Mouse (Mus musculus): ENCODE data around the gene Cyp26b1.

The Cyp26b1 gene

DNA sequence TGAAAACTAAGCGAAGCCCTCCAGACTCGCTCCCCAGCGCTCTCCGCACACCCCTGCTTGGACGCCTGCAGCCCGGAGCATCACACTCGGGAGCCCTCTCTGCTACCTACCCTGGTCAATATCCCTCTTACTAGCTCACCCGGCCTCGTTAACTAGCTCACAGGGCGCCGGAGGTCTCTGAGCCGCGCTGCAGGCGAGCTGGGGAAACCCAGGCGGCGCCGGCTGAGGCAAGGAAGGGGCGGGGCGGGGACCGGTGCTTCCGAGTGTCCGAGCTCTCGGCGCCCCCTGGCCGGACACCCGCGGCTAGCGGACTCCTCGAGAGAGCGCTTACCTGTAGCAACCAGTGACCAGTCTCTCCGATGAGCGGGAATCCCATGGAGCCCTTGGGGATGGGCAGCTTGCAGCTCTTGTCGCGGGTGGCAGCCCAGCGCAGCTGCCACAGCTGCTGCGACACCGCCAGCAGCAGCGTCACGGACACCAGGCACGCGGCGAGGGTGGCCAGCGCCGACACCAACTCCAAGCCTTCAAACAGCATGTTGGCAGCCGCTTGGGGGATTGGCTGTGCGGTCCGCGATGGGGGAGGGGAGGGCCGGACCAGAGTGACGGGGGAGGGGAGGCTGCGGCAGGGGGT, 6.1 kb downstream of the Cyp26b1 start:
- DNase-seq (ENCODE audit: low read depth, low spot score) = no peak

DNA sequence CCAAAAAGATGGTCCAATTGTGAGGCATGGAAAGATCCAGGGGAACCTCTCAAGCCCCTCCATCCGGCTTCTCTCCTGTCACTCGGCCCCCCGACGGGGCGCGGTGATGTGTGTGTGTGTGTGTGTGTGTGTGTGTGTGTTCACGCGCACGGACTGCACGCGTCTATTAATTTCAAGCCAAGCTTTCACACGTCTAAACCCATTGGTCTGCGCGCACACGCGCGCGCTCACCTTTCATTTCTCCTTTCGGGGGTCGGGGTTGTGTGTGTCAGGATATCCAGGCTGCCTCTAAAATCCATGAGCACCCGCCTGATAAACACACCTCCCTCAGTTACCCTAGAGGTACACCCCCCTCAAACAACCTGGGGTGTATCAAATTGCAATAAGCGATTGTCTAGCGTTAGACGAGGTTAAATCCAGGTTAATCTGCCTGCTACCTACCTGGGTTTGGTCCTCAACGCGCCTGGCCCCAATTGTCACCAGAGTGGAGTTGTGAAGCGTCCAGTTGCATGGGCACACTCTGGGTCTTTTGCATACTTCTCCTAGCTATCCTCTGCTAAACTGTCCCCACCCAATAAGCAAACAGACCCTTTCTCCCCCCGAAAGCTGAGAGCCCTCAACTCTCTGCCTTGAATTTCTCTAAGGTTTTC, 7.0 kb downstream of the Cyp26b1 start:
- no peak for DNase-seq (ENCODE audit: low read depth, low spot score)

DNA sequence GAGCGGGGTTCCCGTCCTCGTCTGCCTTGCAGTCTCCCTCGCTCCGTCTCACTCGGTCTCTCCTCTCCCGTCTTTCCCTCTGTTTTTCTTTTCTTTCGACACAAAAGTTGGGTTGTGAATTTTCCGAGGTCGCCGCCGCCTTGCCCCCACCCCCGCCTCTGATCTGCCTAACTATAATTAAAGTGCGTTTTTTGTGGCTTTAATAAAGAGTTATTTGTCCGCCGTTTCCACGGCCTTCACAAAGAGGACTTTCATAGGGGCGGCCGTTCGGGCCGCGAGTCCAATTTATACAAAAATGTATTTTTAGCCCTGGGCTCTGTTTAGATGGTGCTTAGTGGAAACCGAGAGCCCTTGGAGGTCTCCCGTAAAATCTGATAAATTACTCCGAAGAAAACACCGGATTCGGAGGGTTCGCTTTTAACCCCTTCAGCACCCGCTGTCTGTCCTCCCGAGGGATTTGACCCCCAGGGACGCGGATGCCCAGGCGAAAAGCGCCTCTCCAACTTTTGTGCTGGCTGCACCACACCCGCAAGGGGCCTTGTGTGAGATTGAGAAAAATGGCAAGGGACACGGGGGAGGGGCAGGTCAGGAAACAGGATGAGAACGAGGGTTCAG, 7.9 kb downstream of the Cyp26b1 start:
- DNase-seq (ENCODE audit: low read depth, low spot score) = no peak

DNA sequence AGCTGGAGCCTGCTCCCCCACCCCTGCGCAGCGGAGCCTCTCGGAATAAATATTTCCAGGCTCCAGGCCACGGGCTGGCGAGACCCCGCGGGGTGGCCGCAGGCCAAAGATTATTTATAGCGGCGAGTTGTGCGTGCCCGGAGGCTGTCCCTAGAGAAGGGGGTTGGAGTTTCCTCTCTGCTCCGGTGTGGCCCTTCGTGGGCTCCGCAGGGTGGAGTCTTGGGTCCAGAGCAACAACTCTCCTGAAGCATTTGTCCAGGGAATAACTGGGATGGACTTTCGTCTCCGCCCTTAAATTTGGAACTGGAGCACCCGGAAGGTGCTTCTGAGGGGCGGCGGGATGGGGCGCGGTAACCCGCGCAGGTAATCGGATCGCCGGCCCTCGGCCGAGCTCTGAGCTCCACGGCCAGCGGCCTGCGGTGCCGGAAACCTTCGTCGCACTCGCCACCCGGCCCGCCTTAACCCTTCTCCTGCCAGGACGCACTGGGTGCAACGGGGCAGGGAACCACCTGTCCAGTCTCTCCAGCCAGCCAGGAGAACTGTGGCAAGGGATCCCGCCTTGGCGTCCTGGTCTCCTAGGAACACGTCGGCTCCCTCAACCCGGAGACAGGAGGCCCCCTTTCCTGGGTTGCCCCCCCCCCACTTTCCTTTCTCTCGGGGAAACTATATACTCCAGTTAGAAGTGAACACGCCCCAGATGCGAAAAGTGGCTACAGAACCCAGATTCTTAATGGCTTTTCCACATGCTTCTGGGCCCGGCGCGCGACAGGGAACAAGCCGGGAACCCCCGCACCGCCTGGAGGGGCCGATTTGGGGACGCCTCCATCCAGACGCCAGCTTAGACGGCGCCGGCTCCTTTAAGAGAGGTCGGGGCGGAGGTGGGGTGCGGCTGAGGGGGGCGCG, 8.7 kb downstream of the Cyp26b1 start:
- DNase-seq (ENCODE audit: low read depth, low spot score) = no peak

DNA sequence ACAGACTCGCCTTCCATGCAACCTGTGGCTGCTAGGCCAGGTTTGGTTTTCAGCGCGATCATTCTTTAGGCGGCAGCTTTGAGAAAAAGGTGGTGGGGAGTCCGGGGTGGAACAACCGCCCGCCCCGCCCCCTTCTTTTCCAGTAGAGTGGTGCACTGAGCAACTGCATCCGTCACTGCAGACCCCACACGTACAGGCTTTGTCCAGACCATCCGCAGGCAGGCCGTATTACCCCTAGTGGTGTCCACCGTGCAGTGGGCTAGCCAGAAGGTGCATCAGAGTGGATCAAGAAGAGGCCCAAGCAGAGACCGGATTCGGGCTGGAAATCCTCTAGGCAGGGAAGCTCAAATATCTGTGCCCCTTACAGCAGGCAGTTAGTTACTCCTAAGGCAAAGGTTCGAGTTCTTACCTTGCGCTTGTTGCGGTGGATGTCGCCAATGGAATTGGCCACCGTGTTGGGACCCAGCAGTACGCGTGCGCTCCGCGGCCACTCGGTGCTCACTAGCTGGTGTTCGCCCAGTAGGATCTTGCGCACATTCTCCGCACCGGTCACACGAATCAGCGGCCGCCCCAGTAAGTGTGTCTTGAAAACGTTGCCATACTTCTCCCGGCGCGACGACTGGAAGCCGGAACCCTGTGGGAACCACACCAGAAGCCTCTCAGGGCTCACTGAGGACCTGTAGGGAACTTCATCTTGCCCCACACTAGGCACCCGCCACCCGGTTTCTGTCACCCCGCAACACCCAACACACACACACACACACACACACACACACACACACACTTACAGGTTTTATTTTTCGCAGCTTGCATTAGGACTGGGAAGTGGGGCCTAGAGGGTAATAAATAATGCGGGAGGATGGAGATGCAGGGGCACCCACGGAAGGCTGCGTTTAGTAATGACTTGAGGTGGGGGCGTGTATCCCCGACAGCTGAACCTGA, 9.6 kb downstream of the Cyp26b1 start:
- no peak for DNase-seq (ENCODE audit: low read depth, low spot score)

DNA sequence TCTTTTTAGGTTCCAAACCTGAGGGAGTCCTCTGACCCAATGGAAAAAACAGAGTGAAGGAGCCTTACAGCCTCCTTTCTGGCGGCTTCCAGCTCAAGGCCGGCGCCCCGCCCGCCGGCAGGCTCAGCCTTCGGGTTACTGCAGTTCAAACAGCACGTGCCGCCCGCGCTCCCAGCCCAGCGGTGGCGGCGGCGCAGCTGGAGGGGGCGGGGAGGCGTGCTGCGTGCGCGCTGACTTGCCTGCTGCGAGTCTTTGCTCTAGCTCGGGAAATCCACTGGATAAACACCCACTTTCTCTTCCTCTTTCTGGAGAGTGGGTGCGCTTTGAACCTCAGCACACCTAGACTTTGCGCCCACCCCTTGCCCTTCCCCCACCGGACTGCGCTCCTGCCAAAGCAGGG, 10.3 kb downstream of the Cyp26b1 start:
- DNase-seq (ENCODE audit: low read depth, low spot score) = peak; percentile 77

DNA sequence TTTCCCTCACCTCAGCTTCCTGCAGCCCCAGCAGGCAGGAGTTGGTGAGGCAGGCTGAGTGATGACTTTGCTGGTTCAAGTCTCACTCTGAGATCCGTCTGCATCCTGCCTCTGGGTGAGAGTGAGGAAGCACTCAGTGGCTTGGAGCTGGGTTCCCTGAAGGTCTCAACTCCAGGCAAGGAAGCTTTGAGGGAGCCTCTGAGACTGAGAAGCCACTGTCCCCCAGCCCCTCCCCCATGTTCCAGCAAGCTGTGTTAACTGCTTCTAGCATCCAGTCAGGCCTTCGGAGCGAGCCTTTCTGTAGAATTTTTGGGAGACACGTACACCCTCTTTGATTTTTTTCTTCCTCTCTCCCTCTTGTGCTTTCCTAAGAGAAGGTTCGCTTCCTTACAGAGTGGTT, 10.9 kb downstream of the Cyp26b1 start:
- no peak for DNase-seq (ENCODE audit: low read depth, low spot score)

DNA sequence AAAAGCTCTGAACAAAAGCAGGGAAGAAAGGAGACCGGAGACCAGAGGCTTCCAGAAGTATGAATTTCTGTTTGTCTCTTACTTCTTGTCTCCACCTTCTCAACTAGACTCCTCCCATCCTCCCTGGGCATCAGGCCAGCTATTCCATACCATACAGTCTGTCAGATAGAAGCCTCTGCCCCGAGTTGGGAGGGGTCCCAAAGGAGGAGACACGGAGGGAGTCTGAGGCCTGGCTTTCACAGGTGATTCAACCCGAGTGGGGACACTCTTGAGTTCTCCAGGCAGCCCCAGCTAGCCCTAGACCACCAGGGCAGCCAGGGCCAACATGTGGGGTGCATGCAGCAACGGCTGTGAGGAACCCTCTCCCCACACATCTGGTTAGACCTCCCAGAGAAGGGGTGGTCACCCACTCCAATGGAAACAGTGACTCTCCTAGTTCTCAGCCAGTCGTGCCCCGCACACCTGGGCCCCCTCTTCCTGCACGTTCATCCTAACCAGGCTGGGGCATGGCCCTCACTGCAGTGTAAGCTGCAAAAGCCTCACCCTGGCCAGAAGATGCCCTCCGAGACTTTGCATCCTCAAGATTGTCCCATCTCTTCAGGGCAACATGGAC, 11.8 kb downstream of the Cyp26b1 start:
- no peak for DNase-seq (ENCODE audit: low read depth, low spot score)

DNA sequence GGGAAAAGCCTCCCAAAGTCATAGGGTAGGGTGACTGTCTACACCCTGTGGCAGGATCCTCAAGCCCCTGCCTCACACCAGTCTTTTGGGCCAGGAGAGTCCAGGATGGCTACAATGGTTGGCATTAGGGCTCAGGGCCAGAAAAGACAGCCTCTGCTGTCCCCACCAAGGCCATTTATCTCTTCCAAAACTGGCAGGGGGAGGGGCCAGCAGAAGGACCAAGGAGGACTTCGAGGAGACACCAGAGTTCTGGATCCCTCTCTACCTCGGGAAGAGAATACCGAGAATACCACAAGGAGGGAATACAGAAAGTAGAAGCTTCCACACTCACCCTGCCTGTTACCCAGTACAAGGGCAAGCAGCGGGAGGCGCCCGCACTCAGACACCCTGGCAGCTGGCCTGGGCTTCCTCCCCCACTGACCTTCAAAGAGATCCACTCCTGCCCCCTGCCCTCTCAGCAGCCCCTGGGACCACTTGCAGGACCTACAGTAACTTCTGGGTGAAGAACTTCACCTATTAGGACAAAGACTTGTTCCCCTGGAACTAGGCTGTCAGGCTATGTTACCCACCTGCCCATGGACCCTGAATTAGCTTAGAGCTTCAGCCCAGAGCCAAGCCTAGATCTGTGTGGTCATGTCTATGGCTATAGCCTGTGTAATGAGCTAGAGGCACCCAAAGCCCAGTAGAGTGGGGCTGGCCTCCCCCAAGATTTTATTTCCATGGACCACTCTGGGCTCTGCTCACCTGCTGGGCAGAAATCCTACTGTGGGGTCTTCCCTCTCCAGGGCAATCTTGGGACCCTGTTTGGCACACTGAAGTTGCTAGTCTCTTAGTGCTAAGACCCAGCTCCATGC, 12.5 kb downstream of the Cyp26b1 start:
- no peak for DNase-seq (ENCODE audit: low read depth, low spot score)

DNA sequence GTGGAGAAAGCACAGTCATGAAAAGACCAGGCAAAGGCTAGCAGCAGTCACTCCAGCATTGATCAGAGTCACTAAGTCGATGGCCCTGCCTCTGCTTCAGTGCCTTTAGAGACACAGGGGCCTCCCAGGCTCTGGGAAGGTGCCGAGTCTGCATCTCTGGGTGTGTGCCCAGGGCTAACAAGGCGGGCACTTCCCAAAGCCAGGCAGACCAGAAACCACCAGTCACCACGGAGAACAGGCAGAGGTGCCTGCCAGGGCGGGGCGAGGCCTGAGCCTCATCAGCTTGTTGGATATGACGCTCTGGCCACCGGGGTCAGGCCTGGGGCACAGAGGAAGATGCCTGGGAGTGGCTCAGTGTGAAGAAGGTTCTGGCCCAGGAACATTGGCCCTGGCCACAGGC, 14.2 kb downstream of the Cyp26b1 start:
- no peak for DNase-seq (ENCODE audit: low read depth, low spot score)

DNA sequence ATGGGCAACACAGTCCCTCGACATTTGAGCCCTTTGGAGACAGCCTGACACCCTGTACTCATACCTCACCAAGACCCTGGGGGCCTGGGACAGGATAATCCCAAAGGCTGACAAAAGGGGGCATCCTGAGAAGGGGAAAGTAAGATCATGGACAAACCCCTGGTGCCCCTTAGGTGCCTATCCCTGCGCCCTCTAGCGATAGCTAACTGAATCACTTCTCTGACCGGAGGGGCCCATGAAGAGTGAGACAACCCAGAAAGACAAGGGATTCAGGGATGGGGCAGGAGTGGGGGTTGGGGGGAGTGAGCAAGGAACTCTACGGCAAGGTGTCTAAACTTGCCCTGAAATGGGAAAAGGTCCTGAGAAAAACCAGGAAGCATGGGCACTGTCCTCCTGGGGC, 14.8 kb downstream of the Cyp26b1 start:
- no peak for DNase-seq (ENCODE audit: low read depth, low spot score)

DNA sequence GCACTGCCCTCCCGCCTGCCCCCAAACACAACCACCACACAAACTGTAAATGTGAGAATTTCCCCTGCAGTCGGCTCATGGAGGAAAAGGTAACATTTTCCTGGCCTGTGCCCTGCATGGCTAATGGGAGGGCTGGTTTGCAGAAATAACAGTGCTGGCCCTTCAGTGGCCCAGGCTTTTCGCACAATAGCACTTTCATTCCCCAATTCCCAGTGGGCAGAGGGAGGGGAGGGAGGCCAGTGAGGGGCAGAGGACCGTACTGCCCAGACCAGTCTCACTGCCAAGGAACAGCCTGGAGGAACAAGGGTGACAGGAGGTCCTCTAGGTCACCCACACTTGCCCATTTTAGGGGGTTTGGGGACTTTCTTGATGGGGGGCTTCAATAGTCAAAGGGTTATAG, 15.8 kb downstream of the Cyp26b1 start:
- DNase-seq (ENCODE audit: low read depth, low spot score) = no peak

DNA sequence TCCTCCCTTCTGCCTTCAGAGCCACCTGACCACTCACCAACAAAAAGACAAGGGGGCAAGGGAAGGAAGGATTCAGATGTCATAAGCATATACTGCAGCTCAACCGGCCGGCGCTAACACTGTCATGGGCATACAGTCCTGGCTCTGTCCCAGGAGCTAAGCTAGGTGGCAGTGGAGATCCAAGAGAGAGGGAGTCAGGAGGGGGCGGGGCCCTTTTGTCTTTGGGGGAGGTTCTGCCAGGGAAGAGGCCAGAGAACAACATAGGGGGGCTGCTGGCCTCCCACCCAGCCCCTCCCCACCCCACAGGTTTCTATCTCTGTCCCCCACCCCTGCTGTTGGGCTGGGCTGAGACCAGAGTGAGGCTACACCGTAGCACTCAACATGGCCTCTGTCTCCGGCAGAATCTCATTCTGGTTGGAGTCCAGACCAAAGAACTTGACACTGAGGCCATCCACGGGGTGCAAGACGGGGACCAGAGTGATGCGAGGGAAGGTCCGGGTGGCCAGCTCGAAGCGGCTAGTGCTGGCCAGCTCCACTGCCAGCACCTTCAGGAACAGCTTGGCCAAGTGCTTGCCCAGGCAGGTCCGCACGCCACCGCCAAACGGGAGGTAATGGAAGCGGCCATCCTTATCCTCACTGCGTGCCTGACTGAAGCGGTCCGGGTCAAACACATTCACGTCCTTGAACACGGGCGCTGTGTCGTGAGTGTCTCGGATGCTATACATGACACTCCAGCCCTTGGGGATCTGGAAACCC, 19.6 kb downstream of the Cyp26b1 start:
- DNase-seq (ENCODE audit: low read depth, low spot score) = no peak

DNA sequence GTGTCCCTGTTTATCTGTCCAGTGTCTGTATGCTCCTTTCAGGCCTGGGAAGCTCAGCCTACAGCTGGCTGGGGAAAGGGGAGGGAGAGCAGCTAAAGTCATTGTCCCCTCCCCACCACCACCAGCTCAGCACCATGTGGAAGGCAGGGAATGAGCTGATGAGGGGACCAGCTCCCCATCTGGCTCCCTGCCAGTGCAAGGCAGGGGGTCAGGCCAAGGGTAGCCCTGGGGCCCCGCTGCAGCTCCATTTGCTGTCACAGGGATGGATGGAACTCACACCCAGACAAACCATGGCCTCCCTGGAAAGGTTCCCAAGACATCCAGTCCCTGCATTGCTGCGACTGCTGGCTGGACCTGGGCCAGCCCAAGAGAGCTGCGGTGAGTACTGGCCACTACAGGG, 23.7 kb downstream of the Cyp26b1 start:
- DNase-seq (ENCODE audit: low read depth, low spot score) = no peak

DNA sequence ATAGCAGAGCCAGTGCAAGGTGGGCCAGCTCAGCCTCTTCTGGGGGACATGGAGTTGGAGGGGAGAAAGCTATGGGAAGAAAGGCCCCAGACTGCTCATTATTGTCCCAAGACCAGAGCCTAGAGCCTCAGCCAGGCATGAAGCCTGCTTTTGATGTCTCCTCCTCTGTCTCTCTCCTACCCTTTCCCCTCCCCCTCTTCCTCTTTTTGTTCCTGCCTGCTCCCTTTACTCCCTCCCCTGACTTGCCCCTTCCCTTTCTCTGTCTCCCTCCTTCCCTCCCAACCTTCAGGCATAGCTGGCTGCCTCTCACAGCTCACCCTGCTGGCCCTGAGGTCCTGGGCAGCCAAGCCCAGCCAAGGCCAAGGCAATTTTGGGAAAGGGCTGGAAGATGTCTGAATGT, 24.1 kb downstream of the Cyp26b1 start:
- DNase-seq (ENCODE audit: low read depth, low spot score) = no peak

DNA sequence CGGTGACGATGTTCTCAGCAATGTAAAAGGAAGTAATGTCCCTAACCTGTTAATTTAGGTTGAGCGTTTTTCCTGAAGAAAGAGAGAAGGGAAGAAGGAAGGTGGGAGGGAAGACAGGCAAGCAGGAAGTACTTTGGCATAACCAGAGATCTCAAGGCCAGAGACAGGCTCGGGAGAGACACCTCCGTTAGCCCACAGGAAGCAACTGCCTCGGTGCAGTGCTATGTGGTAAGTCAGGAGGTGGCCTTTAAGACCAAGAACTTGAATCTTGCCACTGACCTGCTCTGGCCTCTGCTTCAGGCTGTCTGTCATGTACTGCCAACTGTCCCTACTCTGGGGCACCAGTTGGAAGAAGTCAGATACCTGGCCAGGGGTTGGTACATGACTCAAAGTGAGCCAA, 24.8 kb downstream of the Cyp26b1 start:
- no peak for DNase-seq (ENCODE audit: low read depth, low spot score)

DNA sequence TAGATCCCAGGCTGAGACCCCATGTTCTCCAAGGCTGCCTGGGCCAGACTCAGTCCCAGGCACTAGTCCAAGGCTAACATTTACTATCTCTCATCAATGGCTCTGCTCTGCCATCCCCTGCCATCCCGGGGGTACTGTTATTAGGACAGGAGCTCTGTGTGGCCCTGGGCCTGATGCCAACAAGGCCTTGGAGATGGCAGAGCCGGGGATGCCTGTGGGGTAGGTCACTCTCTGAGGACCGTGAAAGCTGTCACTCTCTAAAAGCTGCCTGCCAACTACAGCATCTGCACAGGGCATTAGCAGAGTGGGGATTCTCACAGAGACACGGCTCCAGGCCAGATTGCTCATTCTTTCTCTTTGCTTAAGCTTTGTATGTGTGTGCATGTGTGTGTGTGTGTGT, 26.0 kb downstream of the Cyp26b1 start:
- no peak for DNase-seq (ENCODE audit: low read depth, low spot score)

DNA sequence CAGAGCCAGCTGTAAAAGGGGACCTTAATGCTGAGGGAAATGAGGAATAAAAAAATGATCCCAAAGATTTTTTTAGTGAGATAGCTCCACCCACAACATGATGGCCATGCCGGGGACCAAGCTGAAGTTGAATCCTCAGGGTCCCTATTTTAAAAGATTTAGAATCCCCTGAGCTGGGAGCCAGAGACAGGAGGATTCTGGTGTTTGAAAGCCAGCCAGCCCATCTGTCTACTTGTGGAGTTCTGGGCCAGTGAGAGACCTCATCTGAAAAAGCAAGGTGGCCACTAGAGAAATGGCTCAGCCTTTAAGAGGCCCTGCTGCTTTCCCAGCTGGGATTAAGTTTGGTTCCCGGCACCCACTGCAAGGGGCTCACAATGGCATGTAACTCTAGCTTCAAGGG, 26.9 kb downstream of the Cyp26b1 start:
- no peak for DNase-seq (ENCODE audit: low read depth, low spot score)

DNA sequence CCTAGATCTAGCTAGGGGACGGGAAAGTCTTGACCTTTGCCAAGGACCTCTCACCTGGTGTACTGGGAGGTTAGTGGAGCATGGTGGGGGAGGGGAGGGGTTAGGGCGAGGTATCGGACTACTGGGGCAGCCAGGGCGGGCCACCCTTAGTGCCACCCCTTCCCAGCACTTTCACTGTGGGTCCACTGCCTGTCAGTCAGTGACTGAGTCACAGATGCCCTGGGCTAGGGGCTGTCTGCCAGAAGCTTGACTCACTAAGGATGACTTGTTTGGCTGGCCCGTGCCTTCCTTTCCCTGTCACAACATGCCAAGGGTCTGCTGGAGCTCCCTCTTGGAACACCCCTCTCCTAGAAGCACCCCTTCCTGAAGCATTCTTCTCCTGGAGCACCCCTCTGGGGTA, 28.5 kb downstream of the Cyp26b1 start:
- DNase-seq (ENCODE audit: low read depth, low spot score) = no peak

Data from mesoderm, embryonic 11.5 days (tissue).